Mouse (Mus musculus): ENCODE data around the gene Syt8. TPM values are rescaled to one million over a fixed set of nuclear protein-coding genes. Genes with fewer than 3 reads are reported as not detected.

The Syt8 gene
- total RNA-seq, 2 experiments from 2014 or later: not detected

DNA sequence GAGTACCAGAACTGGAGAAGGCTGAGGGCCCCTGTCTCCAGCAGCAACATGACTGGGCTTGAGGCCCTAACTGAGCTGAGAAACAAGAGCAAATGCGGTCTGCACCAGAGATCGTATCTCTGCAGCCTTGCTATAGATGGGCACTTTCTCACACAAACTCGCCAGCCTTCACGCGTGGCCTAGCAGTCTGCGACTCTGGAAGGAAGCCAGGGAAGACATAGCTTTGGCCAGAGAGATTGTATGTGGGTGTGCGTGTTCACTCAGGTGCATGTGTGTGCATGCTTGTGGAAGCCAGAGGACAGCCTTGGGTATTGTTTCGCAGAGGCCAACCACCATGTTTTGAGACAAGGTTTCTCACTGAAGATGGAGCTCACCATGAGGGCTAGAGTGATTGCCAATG lies 26.0 kb upstream of the Syt8 start:
- DNase-seq (ENCODE audit: low spot score): no peak

- DNase-seq (ENCODE audit: low spot score): no peak
These were observed 25.0 kb upstream of the Syt8 start for GRCm38 (mm10) chr7:142409603-142410002.

DNA sequence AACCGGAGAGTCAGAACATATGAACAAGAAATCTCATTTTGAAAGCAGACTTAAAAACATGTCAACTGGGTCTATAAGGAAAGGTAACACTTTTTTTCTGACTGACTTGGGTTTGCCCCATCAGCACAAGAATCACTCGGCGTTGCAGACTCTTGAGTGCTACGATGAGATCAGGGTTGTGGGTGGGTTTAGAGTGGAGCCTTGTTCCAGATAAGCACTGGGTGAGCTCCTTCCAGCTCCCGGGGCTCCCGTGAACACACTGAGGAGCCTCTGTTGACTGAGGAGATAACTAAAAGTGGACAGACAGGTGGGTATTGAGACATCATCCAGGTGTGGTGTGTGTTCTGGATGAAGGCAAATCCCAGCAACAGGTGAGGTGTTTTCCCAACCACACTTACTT lies 21.4 kb upstream of the Syt8 start:
- DNase-seq (ENCODE audit: low spot score): no peak

GRCm38 (mm10) chr7:142415314-142415713 lies 19.3 kb upstream of the Syt8 start:
- DNase-seq (ENCODE audit: low spot score): no peak

DNA sequence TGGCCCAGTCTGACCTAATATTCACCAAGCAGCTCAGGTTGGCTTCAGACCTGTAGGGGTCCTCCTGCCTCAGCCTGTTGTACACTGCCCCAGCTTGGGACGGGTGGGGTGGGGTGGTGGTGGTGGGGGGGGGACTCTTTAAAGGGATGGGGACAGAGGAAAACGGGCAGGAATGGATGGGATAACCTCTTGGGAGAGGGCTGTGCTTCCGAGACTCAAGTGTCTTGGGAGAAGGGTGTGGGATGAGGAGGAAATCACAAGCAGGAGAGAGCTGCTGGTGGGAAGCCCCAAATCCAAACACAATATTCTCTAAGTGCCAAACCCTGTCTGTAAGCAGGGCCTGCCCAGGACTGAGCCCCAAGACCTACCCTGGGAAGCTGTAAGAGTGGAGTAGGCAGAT lies 18.4 kb upstream of the Syt8 start:
- no peak for DNase-seq (ENCODE audit: low spot score)

GRCm38 (mm10) chr7:142418027-142418426 lies 16.6 kb upstream of the Syt8 start:
- DNase-seq (ENCODE audit: low spot score): no peak

DNA sequence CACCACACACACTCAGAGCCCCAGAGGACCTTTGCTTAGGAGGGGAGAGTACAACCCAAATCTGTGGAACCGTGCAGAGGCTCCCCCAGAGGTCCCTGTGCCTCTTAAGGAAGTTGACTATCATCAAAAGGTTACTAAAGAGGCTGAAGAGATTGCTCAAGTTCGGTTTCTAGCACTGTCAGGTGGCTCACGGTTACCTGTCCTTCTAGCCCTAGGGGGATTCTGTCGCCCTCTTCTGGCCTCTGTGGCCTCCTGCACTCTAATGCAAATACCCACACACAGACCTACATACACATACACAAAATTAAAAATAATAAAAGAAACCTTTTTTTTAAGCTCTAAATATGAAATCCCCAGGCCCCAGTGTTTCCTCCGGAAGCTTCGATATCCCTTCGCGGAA lies 16.0 kb upstream of the Syt8 start:
- DNase-seq (ENCODE audit: low spot score): no peak

DNA sequence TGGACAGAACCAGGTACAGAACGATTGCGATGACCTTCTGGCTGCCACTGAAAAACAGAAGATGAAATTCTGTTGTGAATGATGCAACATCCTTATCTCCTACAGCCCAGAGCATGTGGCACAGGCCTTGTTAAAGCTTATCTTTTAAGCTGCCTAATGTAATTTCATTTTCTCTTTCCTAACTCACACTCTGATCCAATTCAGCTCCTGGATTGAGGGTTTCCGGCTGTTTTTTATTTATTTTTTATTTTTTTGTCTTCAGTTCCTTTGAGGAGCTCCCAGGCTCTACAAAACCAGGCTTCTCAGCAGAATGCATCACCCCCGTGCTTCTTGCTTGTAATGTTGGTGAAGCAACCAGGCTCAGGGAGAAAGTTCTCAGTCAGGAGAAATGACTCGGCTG lies 14.8 kb upstream of the Syt8 start:
- no peak for DNase-seq (ENCODE audit: low spot score)

GRCm38 (mm10) chr7:142421826-142422225 lies 12.8 kb upstream of the Syt8 start:
- DNase-seq (ENCODE audit: low spot score): no peak

DNA sequence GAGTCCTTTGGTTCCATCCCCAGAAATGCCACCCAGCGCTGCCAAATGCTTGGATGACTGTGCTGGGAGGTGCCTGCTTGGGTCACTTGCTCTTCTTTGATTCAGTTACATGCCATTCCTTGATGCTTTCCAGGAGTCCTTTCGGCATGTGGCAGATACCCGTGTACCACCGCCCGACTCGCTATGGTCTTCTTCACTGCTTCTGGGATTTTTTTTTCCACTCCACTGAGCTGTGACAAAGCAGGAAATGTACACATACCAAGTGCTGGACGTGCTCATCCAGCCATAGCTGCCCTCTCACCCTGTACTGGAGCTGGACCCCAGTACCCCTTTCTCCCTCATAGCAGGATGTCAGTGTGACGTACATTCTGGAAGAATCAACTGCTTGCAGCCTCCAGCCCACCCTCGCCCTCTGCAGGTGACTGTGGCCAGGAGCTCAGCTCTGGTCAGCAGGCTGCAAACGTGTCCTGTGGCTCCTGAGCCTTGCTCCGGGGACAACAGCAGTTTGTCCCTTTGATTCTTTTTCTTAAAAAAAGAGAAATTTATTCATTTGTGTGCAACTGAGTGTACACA lies 8.9 kb upstream of the Syt8 start:
- no peak for DNase-seq (ENCODE audit: low spot score)

- DNase-seq (ENCODE audit: low spot score): no peak
These were observed 6.4 kb upstream of the Syt8 start for GRCm38 (mm10) chr7:142428213-142428612.

GRCm38 (mm10) chr7:142430160-142430678 lies 4.4 kb upstream of the Syt8 start:
- no peak for DNase-seq (ENCODE audit: low spot score)

GRCm38 (mm10) chr7:142431106-142431505 lies 3.5 kb upstream of the Syt8 start:
- DNase-seq (ENCODE audit: low spot score): no peak

DNA sequence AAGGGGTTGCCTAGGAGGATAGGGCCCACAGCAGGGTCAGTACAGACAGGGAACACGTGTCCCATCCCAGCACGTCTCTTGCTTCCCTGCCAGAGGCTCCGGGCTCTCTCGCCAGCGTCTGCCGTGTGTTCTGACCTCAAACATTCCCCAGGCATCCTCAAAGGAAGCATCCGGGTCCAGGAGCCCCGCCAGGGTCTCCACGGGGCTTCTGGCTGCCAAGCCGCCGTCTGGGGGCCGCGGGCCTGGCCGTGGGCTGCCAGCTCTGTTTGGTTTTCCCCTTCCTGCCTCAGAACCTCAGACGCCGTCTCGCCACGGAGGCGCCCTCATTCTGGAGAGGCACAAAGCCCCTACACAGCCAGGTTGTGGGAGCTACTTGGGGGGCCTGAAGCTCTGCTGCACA lies 1.0 kb upstream of the Syt8 start:
- no peak for DNase-seq (ENCODE audit: low spot score)

- DNase-seq (ENCODE audit: low spot score): peak; percentile 83
These were observed 874 bp downstream of the Syt8 start for GRCm38 (mm10) chr7:142435524-142435923.

DNA sequence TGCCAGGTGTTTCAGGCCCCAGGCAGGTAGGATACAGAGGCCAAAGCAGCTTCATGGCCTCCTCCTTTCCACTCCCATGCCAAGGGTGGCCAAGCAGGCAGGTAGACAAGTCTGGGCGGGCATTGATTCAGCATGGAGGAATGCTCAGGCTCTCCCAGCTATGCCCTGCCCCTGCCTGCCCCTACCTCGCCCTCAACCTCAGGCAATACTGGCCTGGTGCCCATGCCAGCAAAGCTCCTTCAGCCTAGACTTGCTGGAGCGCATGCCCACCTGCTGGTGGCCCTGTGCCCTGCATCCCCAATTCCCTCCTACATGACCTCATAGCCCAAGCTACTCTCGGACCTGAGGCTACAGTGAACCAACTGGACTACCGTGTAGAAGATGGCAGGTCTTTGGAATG lies 2.7 kb downstream of the Syt8 start:
- DNase-seq (ENCODE audit: low spot score): no peak

- peak; percentile 67 for DNase-seq (ENCODE audit: low spot score)
These were observed 5.3 kb downstream of the Syt8 start for GRCm38 (mm10) chr7:142439966-142440365.

GRCm38 (mm10) chr7:142440657-142441114 lies 6.0 kb downstream of the Syt8 start:
- DNase-seq (ENCODE audit: low spot score): peak; percentile 87

GRCm38 (mm10) chr7:142441585-142441984 lies 6.9 kb downstream of the Syt8 start, which contains the start of gene Tnni2:
Gene Tnni2, plus strand, starts transcription at chr7:142441808.
- DNase-seq (ENCODE audit: low spot score): peak; percentile 86

DNA sequence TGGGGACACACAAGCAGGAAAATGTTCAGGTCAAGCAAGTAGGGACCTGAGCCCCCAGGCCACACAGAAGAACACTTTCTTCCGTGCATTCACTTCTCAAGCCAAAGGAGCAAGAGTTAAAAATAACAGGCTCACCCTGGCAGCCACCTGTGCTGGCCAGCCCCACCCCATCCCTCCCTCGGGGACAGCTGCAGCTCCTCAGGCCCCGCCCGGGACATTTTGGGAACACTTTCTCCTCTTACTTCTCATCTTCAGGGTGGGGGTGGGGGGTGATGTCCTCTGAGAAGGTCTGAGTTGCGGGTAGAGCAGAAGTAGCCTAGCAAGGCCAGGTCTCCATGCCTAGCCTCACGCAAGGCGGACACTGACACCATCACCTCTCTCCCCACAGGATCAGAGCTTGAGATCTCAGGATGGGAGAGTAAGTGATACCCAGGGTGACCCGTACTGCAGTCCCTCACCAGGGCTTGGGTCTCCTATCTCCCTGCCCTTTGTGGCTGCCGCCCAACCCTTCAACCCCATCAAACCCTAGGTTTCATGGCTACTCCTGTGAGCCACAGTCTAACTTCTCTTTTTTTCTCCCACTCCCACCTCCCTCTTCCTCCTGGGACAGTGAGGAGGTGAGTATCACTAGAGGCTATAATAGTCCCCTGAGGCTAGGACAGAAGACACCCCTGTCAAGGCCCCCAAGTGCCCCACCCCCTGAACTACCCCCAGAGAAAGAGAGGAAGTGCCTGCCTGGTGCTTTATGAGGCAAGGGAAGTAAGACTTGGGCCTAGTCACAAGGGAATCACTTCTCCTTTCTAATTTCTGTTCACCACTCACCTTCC lies 7.6 kb downstream of the Syt8 start:
- peak; percentile 63 for DNase-seq (ENCODE audit: low spot score)

GRCm38 (mm10) chr7:142442908-142443420 lies 8.3 kb downstream of the Syt8 start:
- DNase-seq (ENCODE audit: low spot score): peak; percentile 41

- peak; percentile 51 for DNase-seq (ENCODE audit: low spot score)
These were observed 8.8 kb downstream of the Syt8 start for GRCm38 (mm10) chr7:142443474-142443873.

- DNase-seq (ENCODE audit: low spot score): peak; percentile 42
These were observed 9.5 kb downstream of the Syt8 start for GRCm38 (mm10) chr7:142444171-142444570.

All from gastrocnemius, adult 18-20 months (tissue).